Mouse (Mus musculus) olfactory bulb, adult 2 months (tissue): Measurements from ENCODE around the gene Ercc8. TPM values are rescaled to one million over a fixed set of nuclear protein-coding genes. Genes with fewer than 3 reads are reported as not detected.

Source experiments
- H3K27ac ChIP-seq: fragments of 200-500 bp; 2 replicates; pipeline ENCODE4 v1.5.1; 2012; ENCODE audit warnings: low read depth, low read length; ENCODE audit not compliant: insufficient read depth
- H3K4me1 ChIP-seq: fragments of 200-500 bp; 2 replicates; pipeline ENCODE4 v1.6.1; 2012; ENCODE audit warnings: low read length; ENCODE audit not compliant: control insufficient read depth, insufficient read depth
- H3K4me3 ChIP-seq: fragments of 200-500 bp; 2 replicates; pipeline ENCODE4 v1.5.1; 2012; ENCODE audit warnings: mild to moderate bottlenecking, low read depth, low read length, moderate library complexity; ENCODE audit not compliant: insufficient read depth
- CTCF ChIP-seq: fragments of 200-500 bp; IDR thresholded peaks from 2 replicates; pipeline ENCODE4 v1.5.1; 2012; ENCODE audit warnings: low read depth, mild to moderate bottlenecking, low read length, moderate library complexity; ENCODE audit not compliant: insufficient read depth
- POLR2A ChIP-seq: fragments of 200-500 bp; IDR thresholded peaks from 2 replicates; pipeline ENCODE4 v1.6.1; 2012; ENCODE audit warnings: mild to moderate bottlenecking, low read depth, low read length, moderate library complexity; ENCODE audit not compliant: insufficient read depth
- WGBS: fragments of 180-500 bp; shearing (Covaris S2); methylation state at CpG from one replicate; pipeline ENCODE4 v1.1.7; 2018; 5-methylcytosine and 5-hydroxymethylcytosine counted together
- polyA plus RNA-seq: library from polyadenylated mRNA; stranded (reverse); fragments of >200 nt; gene quantifications from 2 replicates; pipeline ENCODE4 v1.2.4, GENCODE M21; 2012; ENCODE audit warnings: low replicate concordance; ENCODE audit not compliant: missing spikeins, insufficient read depth, insufficient read length

The Ercc8 gene
- polyA plus RNA-seq, 1 experiment = not detected

DNA sequence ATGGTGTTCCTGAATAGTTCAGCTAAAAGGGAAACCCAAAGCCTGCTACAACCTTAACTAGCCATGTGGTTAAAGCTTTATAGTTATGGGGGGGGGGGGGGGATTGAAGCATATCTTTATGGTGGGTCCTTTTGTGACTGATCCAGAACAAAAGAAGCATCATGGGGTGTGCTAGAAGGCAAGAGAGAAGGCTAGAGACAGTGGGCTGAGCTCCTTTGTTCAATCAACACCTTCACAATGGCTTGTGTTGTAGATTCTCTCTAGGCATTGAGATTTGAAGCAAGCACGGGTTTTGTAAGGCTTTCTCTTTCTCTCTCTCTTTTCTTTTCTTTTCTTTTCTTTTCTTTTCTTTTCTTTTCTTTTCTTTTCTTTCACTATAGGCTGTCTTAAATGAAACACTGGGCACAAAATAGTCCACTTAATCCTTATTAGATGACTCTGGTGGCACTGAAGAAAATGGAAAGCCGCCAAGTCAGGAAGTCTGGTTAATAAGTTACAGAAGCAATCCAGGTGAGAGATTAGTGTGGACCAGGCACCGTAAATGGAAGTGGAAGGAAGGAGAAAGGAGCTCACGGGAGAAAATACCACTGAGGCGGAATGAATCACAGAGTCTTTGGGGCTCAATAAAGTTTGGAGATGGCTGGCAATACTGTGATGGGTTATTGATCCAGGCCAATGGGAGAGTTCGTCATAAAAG, 71.3 kb downstream of the Ercc8 start:
- no peaks in the 10 kb centered on the region for H3K4me1 ChIP-seq
- TF ChIP-seq POLR2A (no peak), CTCF (no peak)
- no peak overlapping the region for H3K4me3 ChIP-seq
- WGBS = 82% methylated on average over 6 of the region's 6 CpGs
- no peak overlapping the region for H3K27ac ChIP-seq

DNA sequence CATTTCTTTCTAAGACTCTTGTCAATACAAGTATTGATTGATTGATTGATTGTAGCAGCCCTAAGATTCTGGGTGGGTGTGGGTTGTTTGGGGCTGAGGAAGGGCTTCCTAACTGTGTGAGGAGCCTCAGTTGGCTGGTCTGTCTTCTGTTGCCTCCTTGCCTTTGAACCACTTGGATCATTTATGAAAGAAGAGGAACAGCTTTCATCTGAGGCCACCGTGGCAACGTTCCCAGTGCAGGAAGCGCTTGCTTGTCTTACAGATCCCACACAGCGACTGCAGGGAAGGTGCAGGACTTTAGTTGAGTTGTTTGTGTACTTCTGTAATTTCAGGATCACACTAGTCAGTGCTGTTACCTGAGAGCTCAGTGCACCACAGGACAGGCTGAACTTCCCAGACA, 81.5 kb downstream of the Ercc8 start:
- no peak overlapping the region for H3K4me3 ChIP-seq
- 0 out of 2 replicates have a peak, but pooled peaks cover 3% of the 10 kb centered on the region for H3K4me1 ChIP-seq
- no peak for TF ChIP-seq POLR2A
- TF ChIP-seq CTCF = no peak
- no peak overlapping the region for H3K27ac ChIP-seq
- 68% methylated on average over 4 of the region's 4 CpGs for WGBS

DNA sequence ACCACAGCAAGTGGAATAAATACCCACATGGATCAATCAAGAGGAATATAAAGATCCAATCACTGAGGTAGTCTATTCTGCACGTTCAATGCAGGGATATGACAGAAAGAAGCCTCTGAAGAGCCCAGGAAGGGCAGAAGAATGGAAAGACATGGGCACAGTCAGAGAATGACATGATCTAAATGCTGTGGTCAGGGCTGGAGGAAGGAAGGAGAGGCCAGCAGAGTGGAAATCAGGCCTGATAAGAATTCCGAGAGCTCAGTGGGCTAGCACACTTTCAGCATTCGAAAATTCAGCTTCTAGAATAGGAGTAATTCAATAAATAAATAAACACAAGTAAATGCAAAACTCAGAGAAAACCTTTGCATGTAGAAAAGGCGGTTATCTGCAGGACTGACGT, 83.2 kb downstream of the Ercc8 start:
- WGBS = 86% methylated on average over 5 of the region's 5 CpGs
- H3K27ac ChIP-seq = no peak overlapping the region
- TF ChIP-seq CTCF = no peak
- TF ChIP-seq POLR2A = no peak
- 0 out of 2 replicates have a peak, but pooled peaks cover 3% of the 10 kb centered on the region for H3K4me1 ChIP-seq
- H3K4me3 ChIP-seq = no peak overlapping the region

Other genes with a start within 250 kb of the Ercc8 start
- gene Smim15, start 114.3 kb upstream of the Ercc8 start, polyA plus RNA-seq = not detected in 2 replicates
- gene Ndufaf2, start 108 bp upstream of the Ercc8 start, polyA plus RNA-seq = not detected in 2 replicates
- gene Elovl7, start 55.7 kb downstream of the Ercc8 start, polyA plus RNA-seq = not detected in 2 replicates
- not detected in 2 replicates for gene Depdc1b, start 157.6 kb downstream of the Ercc8 start, polyA plus RNA-seq